ENCODE assay signal across 8 mouse cellular contexts in genomic region chr11:102102485-102103258, GRCm38 (mm10). TPM values are rescaled to one million over a fixed set of nuclear protein-coding genes. Genes with fewer than 3 reads are reported as not detected.
DNase-seq lines count a peak whose midpoint lies in the region; ATAC-seq and TF ChIP-seq lines count a peak whose summit lies in the region.

No protein-coding gene starts in this region.

- WGBS in heart, embryonic 13.5 days = 11% methylated on average over 17 of the region's 17 CpGs

- peak overlapping the region; percentile 59; the same call in 1 of the 2 replicates for H3K9ac ChIP-seq in heart, embryonic 13.5 days

- no peaks in the 10 kb centered on the region for H3K36me3 ChIP-seq in heart, embryonic 13.5 days

- peaks cover 95% of the 10 kb centered on the region for H3K27me3 ChIP-seq in heart, embryonic 13.5 days (replicated peaks)

- no peak overlapping the region for H3K27ac ChIP-seq in left cerebral cortex, adult 2 months
- H3K27ac ChIP-seq in heart, embryonic 13.5 days (replicated peaks) = no peak overlapping the region

- no peaks in the 10 kb centered on the region for H3K9me3 ChIP-seq in heart, embryonic 13.5 days

- peak; percentile 98 for TF ChIP-seq CTCF in left cerebral cortex, adult 2 months (IDR thresholded peaks at IDR 0.05)

- peak; percentile 62 to 72 for DNase-seq in left cerebral cortex, adult 2 months (ENCODE audit: extremely low spot score in 1 of 2, low spot score in 2 of 2)
- no peak for DNase-seq in left cerebral cortex, adult 8-10 months (ENCODE audit: low spot score in 2 of 2)
- peak; percentile 75 for DNase-seq in R1 (ENCODE audit: low read depth, low spot score)
- peak; percentile 81 for DNase-seq in embryo, embryonic 11.5 days (ENCODE audit: low read depth, low spot score)
- peak; percentile 40 to 76 for DNase-seq in left cerebral cortex, postnatal 14 days (ENCODE audit: low spot score in 2 of 2)
- peak; percentile 80 for DNase-seq in thymus, postnatal 4 days

- peaks cover 14% of the 10 kb centered on the region for H3K4me1 ChIP-seq in heart, embryonic 13.5 days

- no peak for ATAC-seq in heart, embryonic 13.5 days (ENCODE audit: extremely low read depth, insufficient number of reproducible peaks, low FRiP score, low TSS enrichment)
- ATAC-seq in megakaryocyte-erythroid progenitor cell, adult 5-6 weeks (replicated peaks; ENCODE audit: low FRiP score, low TSS enrichment, poor library complexity, severe bottlenecking) = peak; percentile 50; the same call in 1 of the 2 replicates

- peak overlapping the region; percentile 48 for H3K4me2 ChIP-seq in heart, embryonic 13.5 days

- H3K4me3 ChIP-seq in left cerebral cortex, adult 2 months = no peak overlapping the region
- H3K4me3 ChIP-seq in heart, embryonic 13.5 days = peak overlapping the region; percentile 11; the same call in 1 of the 2 replicates

- intact Hi-C loops in left cerebral cortex, adult 2 months (cut with DNase I) = loop anchor here (1.0 to 10.0 kb wide), 3 partner anchors 36 to 188 kb away; partner anchors contain the start of gene Asb16
- intact Hi-C loops in left cerebral cortex, postnatal 14 days (cut with DNase I) = loop anchor here (2.0 kb wide), 1 partner anchor 36 kb away; no protein-coding TSS in a partner anchor

RNA-seq across cellular contexts. Expression of gene Ppy, which starts 1.6 kb away (rescaled TPM):
- total RNA-seq in left cerebral cortex, adult 2 months (2021) = not detected
- not detected for total RNA-seq in left cerebral cortex, adult 8-10 months (2022)
- polyA plus RNA-seq in heart, embryonic 13.5 days (2015; fragmentation: Nextera tagmentation; extraction: Ambion mirVana) = not detected in 2 replicates
- not detected for total RNA-seq in left cerebral cortex, postnatal 14 days (2021)
- total RNA-seq in megakaryocyte-erythroid progenitor cell, adult 5-6 weeks (2014; fragmentation: Nextera tagmentation) = not detected in 2 replicates
- total RNA-seq in megakaryocyte-erythroid progenitor cell, adult 5-6 weeks (2017) = not detected in 2 replicates

RNA-seq across cellular contexts. Expression of gene Pyy, which starts 5.0 kb away (rescaled TPM):
- not detected for total RNA-seq in left cerebral cortex, adult 2 months (2021)
- not detected for total RNA-seq in left cerebral cortex, adult 8-10 months (2022)
- 1.2 TPM in 1 of 2 replicates, not detected in the other for polyA plus RNA-seq in heart, embryonic 13.5 days (2015; fragmentation: Nextera tagmentation; extraction: Ambion mirVana)
- not detected for total RNA-seq in left cerebral cortex, postnatal 14 days (2021)
- total RNA-seq in megakaryocyte-erythroid progenitor cell, adult 5-6 weeks (2014; fragmentation: Nextera tagmentation) = not detected in 2 replicates
- not detected in 2 replicates for total RNA-seq in megakaryocyte-erythroid progenitor cell, adult 5-6 weeks (2017)

RNA-seq across cellular contexts. Expression of gene Mpp2, which starts 14.4 kb away (rescaled TPM):
- 100 to 1,000 TPM; 146 to 157 TPM for total RNA-seq in left cerebral cortex, adult 2 months (2021)
- total RNA-seq in left cerebral cortex, adult 8-10 months (2022) = 100 to 1,000 TPM; 126 to 142 (median 135) TPM
- 10.6 and 11.0 TPM in 2 replicates for polyA plus RNA-seq in heart, embryonic 13.5 days (2015; fragmentation: Nextera tagmentation; extraction: Ambion mirVana)
- 100 to 1,000 TPM; 152 to 155 TPM for total RNA-seq in left cerebral cortex, postnatal 14 days (2021)
- total RNA-seq in megakaryocyte-erythroid progenitor cell, adult 5-6 weeks (2014; fragmentation: Nextera tagmentation) = 3.2 and 3.7 TPM in 2 replicates
- 3.1 and 4.2 TPM in 2 replicates for total RNA-seq in megakaryocyte-erythroid progenitor cell, adult 5-6 weeks (2017)

RNA-seq across cellular contexts. Expression of gene Nags, which starts 42.6 kb away (rescaled TPM):
- under 1 TPM in 1 of 2 experiments, not detected in 1; 0.11 TPM for total RNA-seq in left cerebral cortex, adult 2 months (2021)
- under 1 TPM in 1 of 4 experiments, not detected in 3; 0.18 TPM for total RNA-seq in left cerebral cortex, adult 8-10 months (2022)
- 0.33 TPM in 1 of 2 replicates, not detected in the other for polyA plus RNA-seq in heart, embryonic 13.5 days (2015; fragmentation: Nextera tagmentation; extraction: Ambion mirVana)
- total RNA-seq in left cerebral cortex, postnatal 14 days (2021) = not detected
- 7.4 and 9.5 TPM in 2 replicates for total RNA-seq in megakaryocyte-erythroid progenitor cell, adult 5-6 weeks (2014; fragmentation: Nextera tagmentation)
- 1.6 and 2.1 TPM in 2 replicates for total RNA-seq in megakaryocyte-erythroid progenitor cell, adult 5-6 weeks (2017)

RNA-seq across cellular contexts. Expression of gene Tmem101, which starts 53.5 kb away (rescaled TPM):
- 10 to 100 TPM; 20.8 to 23.0 TPM for total RNA-seq in left cerebral cortex, adult 2 months (2021)
- 10 to 100 TPM; 19.4 to 27.6 (median 20.2) TPM for total RNA-seq in left cerebral cortex, adult 8-10 months (2022)
- 32.4 and 38.4 TPM in 2 replicates for polyA plus RNA-seq in heart, embryonic 13.5 days (2015; fragmentation: Nextera tagmentation; extraction: Ambion mirVana)
- 10 to 100 TPM; 27.0 to 30.3 TPM for total RNA-seq in left cerebral cortex, postnatal 14 days (2021)
- total RNA-seq in megakaryocyte-erythroid progenitor cell, adult 5-6 weeks (2014; fragmentation: Nextera tagmentation) = 4.7 and 9.3 TPM in 2 replicates
- total RNA-seq in megakaryocyte-erythroid progenitor cell, adult 5-6 weeks (2017) = 11.8 and 15.7 TPM in 2 replicates

Comparison
In these comparisons a context has a peak if more than half of its experiments do, and no peak if none do; other contexts are left out.
1. DNase-seq: peak in left cerebral cortex, adult 2 months (2 of 2), R1 (single experiment), embryo, embryonic 11.5 days (single experiment), left cerebral cortex, postnatal 14 days (2 of 2) and thymus, postnatal 4 days (single experiment); none in left cerebral cortex, adult 8-10 months (0 of 2).
2. RNA of gene Mpp2, which starts 14.4 kb away (total RNA-seq): 146 to 157 TPM in left cerebral cortex, adult 2 months, 152 to 155 TPM in left cerebral cortex, postnatal 14 days and 126 to 142 TPM in left cerebral cortex, adult 8-10 months; 3.1 to 4.2 TPM in megakaryocyte-erythroid progenitor cell, adult 5-6 weeks; every median in the first group is over 10 times any median in the second.